Mouse (Mus musculus): Measurements from ENCODE around the gene Atp9a. TPM values are rescaled to one million over a fixed set of nuclear protein-coding genes. Genes with fewer than 3 reads are reported as not detected.

The Atp9a gene
- polyA plus RNA-seq, 1 experiment from 2014 or later, result 29.5 TPM

DNA sequence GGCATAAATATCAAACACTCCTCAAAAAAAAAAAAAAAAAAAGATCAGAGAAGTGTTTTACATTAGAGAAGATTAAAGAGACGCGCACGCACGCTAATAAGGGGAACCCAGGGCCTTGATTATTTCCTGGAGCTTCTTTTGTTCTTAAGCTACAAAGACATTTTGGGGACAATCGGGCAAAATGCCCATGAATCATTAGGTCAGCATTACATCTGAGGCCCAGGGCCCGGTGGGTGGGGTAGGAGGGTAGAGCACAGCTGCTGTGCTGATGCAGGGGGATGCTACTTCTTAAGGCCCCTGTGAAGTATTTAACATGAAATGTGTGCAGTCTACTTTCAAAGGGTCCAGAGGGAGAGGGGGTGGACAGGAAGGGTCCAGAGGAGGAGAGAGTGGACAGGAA is 97.4 kb downstream of the Atp9a start:
- DNase-seq (ENCODE audit: low read depth, low spot score), result no peak
- in situ Hi-C loops (cut with MboI; ENCODE audit: low pct_unique_long_range_greater_than_20kb), result no loop called here
- H3K27me3 ChIP-seq, result no peaks in the 10 kb centered on the region
- TF ChIP-seq CTCF (IDR thresholded peaks at IDR 0.05), result no peak
- no peak for ATAC-seq
- CTCF ChIA-PET, result no interaction called here
- POLR2A ChIA-PET, result no interaction called here

DNA sequence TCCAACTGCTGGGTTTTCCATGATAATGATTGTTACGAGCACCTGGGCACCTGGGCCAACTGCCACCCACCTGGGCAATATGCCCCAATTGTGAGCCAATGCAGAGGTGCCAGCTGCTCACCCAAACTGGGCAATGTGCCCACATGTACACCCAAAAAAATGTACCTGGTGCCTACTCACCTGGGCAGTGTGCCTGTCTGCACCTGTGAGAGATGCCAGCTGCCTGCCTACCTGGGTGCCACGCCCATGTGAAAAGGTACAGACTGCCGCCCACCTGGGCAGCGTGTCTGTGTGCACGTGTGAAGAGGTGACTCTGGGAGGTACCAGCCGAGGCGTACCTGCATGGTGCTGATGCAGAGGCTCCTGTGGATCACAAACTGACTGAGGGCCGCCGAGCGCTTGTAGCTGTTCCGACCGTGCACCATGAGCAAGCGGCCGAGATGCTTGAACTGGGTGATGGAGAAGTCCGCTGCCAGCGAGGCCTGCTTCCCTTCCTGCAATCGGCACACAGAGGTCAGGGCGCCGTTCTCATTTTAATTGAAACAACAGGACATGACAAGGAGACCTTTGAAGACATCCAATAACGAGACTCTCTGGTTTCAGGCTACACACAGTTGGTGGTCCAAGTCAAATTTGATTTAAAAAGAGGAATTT is 98.6 kb downstream of the Atp9a start:
- POLR2A ChIA-PET, result no interaction called here
- in situ Hi-C loops (cut with MboI; ENCODE audit: low pct_unique_long_range_greater_than_20kb), result no loop called here
- no peak for TF ChIP-seq CTCF (IDR thresholded peaks at IDR 0.05)
- DNase-seq (ENCODE audit: low read depth, low spot score), result no peak
- ATAC-seq, result no peak
- no peaks in the 10 kb centered on the region for H3K27me3 ChIP-seq
- CTCF ChIA-PET, result no interaction called here

- TF ChIP-seq CTCF (IDR thresholded peaks at IDR 0.05), result no peak
- in situ Hi-C loops (cut with MboI; ENCODE audit: low pct_unique_long_range_greater_than_20kb), result no loop called here
- no peak for DNase-seq (ENCODE audit: low read depth, low spot score)
- no peaks in the 10 kb centered on the region for H3K27me3 ChIP-seq
- ChIA-PET POLR2A (no interaction called here), CTCF (no interaction called here)
- no peak for ATAC-seq
These were observed 100.0 kb downstream of the Atp9a start for GRCm38 (mm10) chr2:168642187-168642586.

- no peak for ATAC-seq
- DNase-seq (ENCODE audit: low read depth, low spot score), result no peak
- ChIA-PET POLR2A (no interaction called here), CTCF (no interaction called here)
- no peak for TF ChIP-seq CTCF (IDR thresholded peaks at IDR 0.05)
- in situ Hi-C loops (cut with MboI; ENCODE audit: low pct_unique_long_range_greater_than_20kb), result no loop called here
- no peaks in the 10 kb centered on the region for H3K27me3 ChIP-seq
These were observed 101.7 kb downstream of the Atp9a start for GRCm38 (mm10) chr2:168640460-168640859.

- ATAC-seq (no peak), DNase-seq (ENCODE audit: low read depth, low spot score) (no peak)
- CTCF ChIA-PET, result interaction anchor here (0.7 to 1.4 kb wide), 2 partner anchors 166 to 580 kb away, joined by 3 to 4 read pairs; no protein-coding TSS in a partner anchor
- TF ChIP-seq CTCF (IDR thresholded peaks at IDR 0.05), result no peak
- POLR2A ChIA-PET, result no interaction called here
- no peaks in the 10 kb centered on the region for H3K27me3 ChIP-seq
- in situ Hi-C loops (cut with MboI; ENCODE audit: low pct_unique_long_range_greater_than_20kb), result loop anchor here (5.0 kb wide), 1 partner anchor 383 kb away; no protein-coding TSS in a partner anchor
These were observed 107.3 kb downstream of the Atp9a start for GRCm38 (mm10) chr2:168634881-168635280.

GRCm38 (mm10) chr2:168633301-168633816 is 108.8 kb downstream of the Atp9a start:
- ChIA-PET CTCF (interaction anchor here (1.4 kb wide), 1 partner anchor 164 kb away, joined by 4 read pairs; no protein-coding TSS in a partner anchor), POLR2A (no interaction called here)
- ATAC-seq (no peak), DNase-seq (ENCODE audit: low read depth, low spot score) (no peak)
- no peak for TF ChIP-seq CTCF (IDR thresholded peaks at IDR 0.05)
- H3K27me3 ChIP-seq, result no peaks in the 10 kb centered on the region
- in situ Hi-C loops (cut with MboI; ENCODE audit: low pct_unique_long_range_greater_than_20kb), result no loop called here

DNA sequence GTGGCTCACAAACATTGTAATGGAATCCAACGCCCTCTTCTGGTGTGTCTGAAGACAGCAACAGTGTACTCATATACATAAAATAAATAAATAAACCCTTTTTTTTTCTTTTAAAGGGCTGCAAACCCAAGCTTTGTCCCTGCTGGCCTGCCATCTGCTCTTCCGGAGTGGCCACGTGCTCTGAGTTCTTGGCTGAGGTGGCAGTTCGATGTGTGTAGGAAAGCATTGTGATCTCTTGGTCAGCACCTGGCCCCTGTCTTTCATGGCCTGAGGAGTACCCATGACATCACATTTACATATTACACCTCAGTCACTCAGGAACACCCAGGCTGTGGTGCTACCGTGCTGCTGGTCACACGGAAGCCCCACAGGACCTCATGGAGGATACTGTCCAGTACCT is 109.7 kb downstream of the Atp9a start:
- in situ Hi-C loops (cut with MboI; ENCODE audit: low pct_unique_long_range_greater_than_20kb), result no loop called here
- ChIA-PET CTCF (interaction anchor here (4.4 kb wide), 1 partner anchor 164 kb away, joined by 38 read pairs; no protein-coding TSS in a partner anchor), POLR2A (no interaction called here)
- DNase-seq (ENCODE audit: low read depth, low spot score) (no peak), ATAC-seq (no peak)
- no peak for TF ChIP-seq CTCF (IDR thresholded peaks at IDR 0.05)
- H3K27me3 ChIP-seq, result no peaks in the 10 kb centered on the region

DNA sequence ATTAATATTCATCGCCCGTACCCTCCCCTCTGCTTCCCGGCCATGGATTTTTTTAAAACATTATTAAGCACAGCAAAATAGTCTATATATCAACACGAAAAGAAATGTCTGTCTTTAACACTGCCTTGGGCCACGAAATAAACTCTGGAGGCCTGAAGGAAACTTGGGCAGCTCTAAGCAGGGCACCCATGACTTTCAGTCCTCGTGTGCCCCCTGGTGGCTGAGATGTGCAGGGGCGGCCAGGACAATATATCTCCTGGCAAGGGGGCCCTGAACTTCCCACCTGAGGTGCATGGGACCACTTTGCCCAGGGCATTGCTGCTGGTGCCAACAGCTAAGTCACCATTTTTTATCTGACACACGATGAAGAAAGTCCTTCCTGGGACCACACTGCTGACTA is 113.4 kb downstream of the Atp9a start:
- CTCF ChIA-PET, result interaction anchor here (1.1 to 4.4 kb wide), 4 partner anchors 20 to 169 kb away, joined by 3 to 38 read pairs (median 3); no protein-coding TSS in a partner anchor
- POLR2A ChIA-PET, result interaction anchor here (0.6 to 1.4 kb wide), 2 partner anchors 46 to 369 kb away, joined by 3 to 4 read pairs; no protein-coding TSS in a partner anchor
- no peak for DNase-seq (ENCODE audit: low read depth, low spot score)

GRCm38 (mm10) chr2:168627829-168628770 is 114.1 kb downstream of the Atp9a start:
- in situ Hi-C loops (cut with MboI; ENCODE audit: low pct_unique_long_range_greater_than_20kb), result loop anchor here (5.0 kb wide), 2 partner anchors 81 to 161 kb away; no protein-coding TSS in a partner anchor
- TF ChIP-seq CTCF (IDR thresholded peaks at IDR 0.05), result no peak
- ATAC-seq (no peak), DNase-seq (ENCODE audit: low read depth, low spot score) (no peak)
- no peaks in the 10 kb centered on the region for H3K27me3 ChIP-seq
- CTCF ChIA-PET, result interaction anchor here (1.1 to 4.4 kb wide), 5 partner anchors 19 to 168 kb away, joined by 3 to 38 read pairs (median 3); no protein-coding TSS in a partner anchor
- POLR2A ChIA-PET, result interaction anchor here (0.7 to 1.4 kb wide), 2 partner anchors 49 to 368 kb away, joined by 3 read pairs; no protein-coding TSS in a partner anchor

More for the DNA sequence above, 113.4 kb downstream of the Atp9a start:
- TF ChIP-seq CTCF (IDR thresholded peaks at IDR 0.05), result peak; percentile 87
- no peaks in the 10 kb centered on the region for H3K27me3 ChIP-seq
- in situ Hi-C loops (cut with MboI; ENCODE audit: low pct_unique_long_range_greater_than_20kb), result loop anchor here (5.0 kb wide), 2 partner anchors 81 to 161 kb away; no protein-coding TSS in a partner anchor
- ATAC-seq, result no peak

DNA sequence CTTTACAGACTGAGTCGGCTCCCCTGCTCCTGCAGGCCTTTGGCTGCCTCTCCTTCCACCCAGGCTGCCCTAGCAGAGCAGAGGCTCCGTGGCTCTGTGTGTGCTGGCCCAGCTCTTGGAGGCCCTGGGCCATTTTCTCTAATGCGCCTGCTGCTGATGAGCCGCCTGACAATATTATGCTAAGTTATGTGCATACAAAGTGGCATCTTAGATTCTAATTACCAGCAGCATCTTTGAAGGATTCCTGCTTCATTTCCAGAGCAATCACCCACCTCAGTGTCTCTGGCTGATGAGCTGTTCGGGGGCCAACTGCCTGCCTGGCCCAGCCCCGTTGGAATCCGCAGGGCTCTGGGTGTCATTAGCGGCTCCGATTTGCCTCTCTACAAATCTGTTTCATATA is 115.8 kb downstream of the Atp9a start:
- CTCF ChIA-PET, result interaction anchor here (1.2 to 3.1 kb wide), 2 partner anchors 134 to 157 kb away, joined by 3 to 11 read pairs; no protein-coding TSS in a partner anchor
- in situ Hi-C loops (cut with MboI; ENCODE audit: low pct_unique_long_range_greater_than_20kb), result loop anchor here (5.0 kb wide), 2 partner anchors 79 to 159 kb away; no protein-coding TSS in a partner anchor

More for the DNA sequence above, 115.8 kb downstream of the Atp9a start:
- no peak for DNase-seq (ENCODE audit: low read depth, low spot score)
- H3K27me3 ChIP-seq, result no peaks in the 10 kb centered on the region
- TF ChIP-seq CTCF (IDR thresholded peaks at IDR 0.05), result no peak
- ATAC-seq, result no peak
- POLR2A ChIA-PET, result no interaction called here
